Mouse (Mus musculus): ENCODE data around the gene Thap11. TPM values are rescaled to one million over a fixed set of nuclear protein-coding genes. Genes with fewer than 3 reads are reported as not detected.

Gene Thap11
- total and polyA plus RNA-seq, 3 experiments: 21.3 to 42.6 (median 31.9) TPM

- peaks cover 11% of the 10 kb centered on the region for H3K9me3 ChIP-seq (replicated peaks; ENCODE audit: low read length)
These were observed 17.9 kb upstream of the Thap11 start for GRCm38 (mm10) chr8:105836991-105837390.

GRCm38 (mm10) chr8:105839209-105839608 lies 15.7 kb upstream of the Thap11 start:
- no peak overlapping the region for H3K4me3 ChIP-seq (replicated peaks in 1 of 3; ENCODE audit: low read depth in 2 of 3, low read length in 2 of 3, poor library complexity in 1 of 3)
- TF ChIP-seq SMC3 (IDR thresholded peaks at IDR 0.05; ENCODE audit: low read depth, low read length) (no peak), MAFK (IDR thresholded peaks at IDR 0.05; ENCODE audit: insufficient replicate concordance, low read length) (no peak), ETS1 (conservative IDR thresholded peaks at IDR 0.05; ENCODE audit: low read depth, low read length) (no peak), E2F4 (IDR thresholded peaks at IDR 0.05; ENCODE audit: insufficient replicate concordance, low read depth, low read length) (no peak), ZC3H11A (IDR thresholded peaks at IDR 0.05; ENCODE audit: low read depth, low read length) (no peak), USF1 (IDR thresholded peaks at IDR 0.05; ENCODE audit: low read depth, low read length) (no peak), CHD1 (IDR thresholded peaks at IDR 0.05; ENCODE audit: low read depth, low read length) (no peak), NELFE (IDR thresholded peaks at IDR 0.05; ENCODE audit: low read depth, low read length) (no peak), TCF12 (IDR thresholded peaks at IDR 0.05; ENCODE audit: low read depth, low read length) (no peak), PAX5 (IDR thresholded peaks at IDR 0.05; ENCODE audit: low read length) (no peak), JUN (IDR thresholded peaks at IDR 0.05; ENCODE audit: insufficient read depth, low read depth, low read length) (no peak), EP300 (IDR thresholded peaks at IDR 0.05; ENCODE audit: low read length) (no peak), ZKSCAN1 (IDR thresholded peaks at IDR 0.05; ENCODE audit: borderline replicate concordance, low read depth, low read length) (no peak)
- no peak overlapping the region for H3K9ac ChIP-seq (ENCODE audit: insufficient read depth, low read depth)
- peaks cover 9% of the 10 kb centered on the region for H3K9me3 ChIP-seq (replicated peaks; ENCODE audit: low read length)
- no peak overlapping the region for H3K27ac ChIP-seq (ENCODE audit: insufficient read depth, low read depth)
- no peak for DNase-seq (ENCODE audit: extremely low read depth)
- no peaks in the 10 kb centered on the region for H3K79me2 ChIP-seq (replicated peaks; ENCODE audit: control insufficient read depth, extremely low read depth, insufficient read depth, poor library complexity, severe bottlenecking)
- no peak overlapping the region for H3K4me2 ChIP-seq (ENCODE audit: insufficient read depth, low read depth, poor library complexity, severe bottlenecking)
- in situ Hi-C loops (cut with MboI; ENCODE audit: low pct_ligation_motif_present, low pct_unique_long_range_greater_than_20kb, low sequenced_read_pairs) (no loop called here), dilution Hi-C loops (cut with MboI; ENCODE audit: extremely low pct_ligation_motif_present, extremely low pct_unique_long_range_greater_than_20kb, low sequenced_read_pairs) (no loop called here)
- H3K27me3 ChIP-seq (replicated peaks): no peaks in the 10 kb centered on the region
- peaks cover 7 to 33% of the 10 kb centered on the region in 2 experiments for H3K36me3 ChIP-seq (replicated peaks in 1 of 2; ENCODE audit: control insufficient read depth in 1 of 2, insufficient read depth in 1 of 2, low read length in 1 of 2)
- peaks cover 5 to 20% of the 10 kb centered on the region in 2 experiments; a peak in 2 of 4 replicates for H3K4me1 ChIP-seq (ENCODE audit: control insufficient read depth in 1 of 2, insufficient read depth in 2 of 2)

More at GRCm38 (mm10) chr8:105836991-105837390, 17.9 kb upstream of the Thap11 start:
- in situ Hi-C loops (cut with MboI; ENCODE audit: low pct_ligation_motif_present, low pct_unique_long_range_greater_than_20kb, low sequenced_read_pairs) (no loop called here), dilution Hi-C loops (cut with MboI; ENCODE audit: extremely low pct_ligation_motif_present, extremely low pct_unique_long_range_greater_than_20kb, low sequenced_read_pairs) (no loop called here)
- Histone ChIP-seq H3K4me2 (ENCODE audit: insufficient read depth, low read depth, poor library complexity, severe bottlenecking) (no peak overlapping the region), H3K27ac (ENCODE audit: insufficient read depth, low read depth) (no peak overlapping the region), H3K4me1 (ENCODE audit: control insufficient read depth in 1 of 2, insufficient read depth in 2 of 2) (peaks cover 5 to 20% of the 10 kb centered on the region in 2 experiments; a peak in 2 of 4 replicates), H3K27me3 (replicated peaks) (peaks cover 5% of the 10 kb centered on the region), H3K9ac (ENCODE audit: insufficient read depth, low read depth) (no peak overlapping the region), H3K79me2 (replicated peaks; ENCODE audit: control insufficient read depth, extremely low read depth, insufficient read depth, poor library complexity, severe bottlenecking) (no peaks in the 10 kb centered on the region), H3K4me3 (replicated peaks in 1 of 3; ENCODE audit: low read depth in 2 of 3, low read length in 2 of 3, poor library complexity in 1 of 3) (no peak overlapping the region), H3K36me3 (replicated peaks in 1 of 2; ENCODE audit: control insufficient read depth in 1 of 2, insufficient read depth in 1 of 2, low read length in 1 of 2) (peaks cover 0 to 19% of the 10 kb centered on the region in 2 experiments)
- TF ChIP-seq NELFE (IDR thresholded peaks at IDR 0.05; ENCODE audit: low read depth, low read length) (no peak), SIN3A (IDR thresholded peaks at IDR 0.05; ENCODE audit: low read length) (no peak), UBTF (IDR thresholded peaks at IDR 0.05; ENCODE audit: low read depth, low read length) (no peak), TCF12 (IDR thresholded peaks at IDR 0.05; ENCODE audit: low read depth, low read length) (no peak), EP300 (IDR thresholded peaks at IDR 0.05; ENCODE audit: low read length) (no peak), ETS1 (conservative IDR thresholded peaks at IDR 0.05; ENCODE audit: low read depth, low read length) (no peak), HCFC1 (IDR thresholded peaks at IDR 0.05; ENCODE audit: low read depth, low read length) (no peak), CHD2 (IDR thresholded peaks at IDR 0.05; ENCODE audit: low read length) (no peak), ZMIZ1 (IDR thresholded peaks at IDR 0.05; ENCODE audit: low read depth, low read length) (no peak), POLR2A (IDR thresholded peaks at IDR 0.05; ENCODE audit: low read depth, low read length) (no peak), RAD21 (IDR thresholded peaks at IDR 0.05; ENCODE audit: low read depth, low read length) (no peak), MYC (IDR thresholded peaks at IDR 0.05; ENCODE audit: low read depth, low read length) (no peak), BHLHE40 (IDR thresholded peaks at IDR 0.05; ENCODE audit: low read depth, low read length) (no peak), IRF4 (IDR thresholded peaks at IDR 0.05; ENCODE audit: low read depth, low read length) (no peak), KAT2A (IDR thresholded peaks at IDR 0.05; ENCODE audit: insufficient replicate concordance, low read length) (no peak), JUN (IDR thresholded peaks at IDR 0.05; ENCODE audit: insufficient read depth, low read depth, low read length) (no peak), MEF2A (IDR thresholded peaks at IDR 0.05; ENCODE audit: borderline replicate concordance, low read depth, low read length) (no peak), MXI1 (IDR thresholded peaks at IDR 0.05; ENCODE audit: low read depth, low read length) (no peak), CTCF (conservative IDR thresholded peaks at IDR 0.05 in 1 of 2, IDR thresholded peaks at IDR 0.05 in 1 of 2; ENCODE audit: low read depth in 2 of 2, low read length in 2 of 2) (no peak)
- no peak for DNase-seq (ENCODE audit: extremely low read depth)
